Mouse (Mus musculus): ENCODE data around the gene Nek4. TPM values are rescaled to one million over a fixed set of nuclear protein-coding genes. Genes with fewer than 3 reads are reported as not detected.

Nek4 gene
- total RNA-seq, 1 experiment = 16.8 TPM

GRCm38 (mm10) chr14:31018860-31019291, 67.7 kb downstream of the Nek4 start, which contains the start of the genes Pbrm1 and Gnl3:
Pbrm1 (plus strand) TSS chr14:31019138.
Gnl3 (minus strand) TSS chr14:31019152.
- Histone ChIP-seq H3K9ac (ENCODE audit: insufficient read depth, low read depth, low read length, poor library complexity, severe bottlenecking) (peak within 1 kb of the TSS; percentile 99), H3K9me3 (ENCODE audit: control insufficient read depth, insufficient read depth, low read depth, low read length) (no peaks in the 10 kb centered on the region), H3K4me3 (ENCODE audit: insufficient read depth in 1 of 2, low read depth in 1 of 2, low read length in 2 of 2, poor library complexity in 1 of 2, severe bottlenecking in 1 of 2) (peak within 1 kb of the TSS; percentile 92 to 96), H3K36me3 (ENCODE audit: control insufficient read depth, insufficient read depth, low read length, poor library complexity, severe bottlenecking) (peaks cover 38% of the 10 kb centered on the region), H3K4me1 (ENCODE audit: control insufficient read depth in 2 of 2, insufficient read depth in 2 of 2, low read length in 2 of 2, poor library complexity in 1 of 2) (peaks cover 4% of the 10 kb centered on the region in 2 experiments), H3K27ac (ENCODE audit: insufficient read depth, low read depth, low read length, poor library complexity, severe bottlenecking) (peak within 1 kb of the TSS; percentile 87)
- in situ Hi-C loops (cut with MboI; ENCODE audit: low sequenced_read_pairs in 2 of 2, unreplicated experiment in 2 of 2) = no loop called here
- TF ChIP-seq ZNF384 (IDR thresholded peaks at IDR 0.05; ENCODE audit: low read depth, low read length) = no peak
- TF ChIP-seq HCFC1 (IDR thresholded peaks at IDR 0.05; ENCODE audit: borderline replicate concordance, insufficient read depth, low read length) = peak; percentile 64; the same call in 1 of the 2 replicates
- DNase-seq (ENCODE audit: low read depth, low spot score) = peak; percentile 89

- Histone ChIP-seq H3K9me3 (ENCODE audit: control insufficient read depth, insufficient read depth, low read depth, low read length) (no peaks in the 10 kb centered on the region), H3K9ac (ENCODE audit: insufficient read depth, low read depth, low read length, poor library complexity, severe bottlenecking) (peak overlapping the region; percentile 88), H3K36me3 (ENCODE audit: control insufficient read depth, insufficient read depth, low read length, poor library complexity, severe bottlenecking) (peaks cover 32% of the 10 kb centered on the region), H3K27ac (ENCODE audit: insufficient read depth, low read depth, low read length, poor library complexity, severe bottlenecking) (peak overlapping the region; percentile 82), H3K4me1 (ENCODE audit: control insufficient read depth in 2 of 2, insufficient read depth in 2 of 2, low read length in 2 of 2, poor library complexity in 1 of 2) (peaks cover 4% of the 10 kb centered on the region in 2 experiments), H3K4me3 (ENCODE audit: insufficient read depth in 1 of 2, low read depth in 1 of 2, low read length in 2 of 2, poor library complexity in 1 of 2, severe bottlenecking in 1 of 2) (peak overlapping the region; percentile 90 to 92)
- peak; percentile 41 for DNase-seq (ENCODE audit: low read depth, low spot score)
- TF ChIP-seq ZNF384 (IDR thresholded peaks at IDR 0.05; ENCODE audit: low read depth, low read length) = peak; percentile 95
- TF ChIP-seq HCFC1 (IDR thresholded peaks at IDR 0.05; ENCODE audit: borderline replicate concordance, insufficient read depth, low read length) = peak; percentile 44; the same call in 1 of the 2 replicates
- no peak for TF ChIP-seq MAFK (IDR thresholded peaks at IDR 0.05; ENCODE audit: insufficient read depth, low read depth, low read length)
- TF ChIP-seq ZC3H11A (IDR thresholded peaks at IDR 0.05; ENCODE audit: borderline replicate concordance, low read depth, low read length) = no peak
- no peak for TF ChIP-seq CHD2 (IDR thresholded peaks at IDR 0.05; ENCODE audit: low read depth, low read length)
- in situ Hi-C loops (cut with MboI; ENCODE audit: low sequenced_read_pairs in 2 of 2, unreplicated experiment in 2 of 2) = no loop called here
These were observed 68.4 kb downstream of the Nek4 start for GRCm38 (mm10) chr14:31019331-31020205.

GRCm38 (mm10) chr14:31022579-31022978, 71.4 kb downstream of the Nek4 start:
- H3K9ac ChIP-seq (ENCODE audit: insufficient read depth, low read depth, low read length, poor library complexity, severe bottlenecking) = no peak overlapping the region; the same call in 1 of the 2 replicates
- no peaks in the 10 kb centered on the region for H3K9me3 ChIP-seq (ENCODE audit: control insufficient read depth, insufficient read depth, low read depth, low read length)
- H3K4me3 ChIP-seq (ENCODE audit: insufficient read depth in 1 of 2, low read depth in 1 of 2, low read length in 2 of 2, poor library complexity in 1 of 2, severe bottlenecking in 1 of 2) = no peak overlapping the region
- peaks cover 1 to 2% of the 10 kb centered on the region in 2 experiments; a peak in 2 of 4 replicates for H3K4me1 ChIP-seq (ENCODE audit: control insufficient read depth in 2 of 2, insufficient read depth in 2 of 2, low read length in 2 of 2, poor library complexity in 1 of 2)
- no peak for DNase-seq (ENCODE audit: low read depth, low spot score)
- no peak overlapping the region for H3K27ac ChIP-seq (ENCODE audit: insufficient read depth, low read depth, low read length, poor library complexity, severe bottlenecking)
- H3K36me3 ChIP-seq (ENCODE audit: control insufficient read depth, insufficient read depth, low read length, poor library complexity, severe bottlenecking) = peaks cover 9% of the 10 kb centered on the region
- no peak for TF ChIP-seq HCFC1 (IDR thresholded peaks at IDR 0.05; ENCODE audit: borderline replicate concordance, insufficient read depth, low read length)
- TF ChIP-seq MAFK (IDR thresholded peaks at IDR 0.05; ENCODE audit: insufficient read depth, low read depth, low read length) = no peak
- TF ChIP-seq ZNF384 (IDR thresholded peaks at IDR 0.05; ENCODE audit: low read depth, low read length) = no peak
- TF ChIP-seq CHD2 (IDR thresholded peaks at IDR 0.05; ENCODE audit: low read depth, low read length) = no peak
- TF ChIP-seq ZC3H11A (IDR thresholded peaks at IDR 0.05; ENCODE audit: borderline replicate concordance, low read depth, low read length) = no peak
- in situ Hi-C loops (cut with MboI; ENCODE audit: low sequenced_read_pairs in 2 of 2, unreplicated experiment in 2 of 2) = no loop called here

- H3K4me3 ChIP-seq (ENCODE audit: insufficient read depth in 1 of 2, low read depth in 1 of 2, low read length in 2 of 2, poor library complexity in 1 of 2, severe bottlenecking in 1 of 2) = no peak overlapping the region
- in situ Hi-C loops (cut with MboI; ENCODE audit: low sequenced_read_pairs in 2 of 2, unreplicated experiment in 2 of 2) = no loop called here
- DNase-seq (ENCODE audit: low read depth, low spot score) = no peak
- no peaks in the 10 kb centered on the region; a peak in 1 of 4 replicates for H3K4me1 ChIP-seq (ENCODE audit: control insufficient read depth in 2 of 2, insufficient read depth in 2 of 2, low read length in 2 of 2, poor library complexity in 1 of 2)
- peaks cover 9% of the 10 kb centered on the region for H3K36me3 ChIP-seq (ENCODE audit: control insufficient read depth, insufficient read depth, low read length, poor library complexity, severe bottlenecking)
- H3K9me3 ChIP-seq (ENCODE audit: control insufficient read depth, insufficient read depth, low read depth, low read length) = no peaks in the 10 kb centered on the region
- H3K9ac ChIP-seq (ENCODE audit: insufficient read depth, low read depth, low read length, poor library complexity, severe bottlenecking) = no peak overlapping the region
- TF ChIP-seq MAFK (IDR thresholded peaks at IDR 0.05; ENCODE audit: insufficient read depth, low read depth, low read length) (no peak), CHD2 (IDR thresholded peaks at IDR 0.05; ENCODE audit: low read depth, low read length) (no peak), ZNF384 (IDR thresholded peaks at IDR 0.05; ENCODE audit: low read depth, low read length) (no peak), ZC3H11A (IDR thresholded peaks at IDR 0.05; ENCODE audit: borderline replicate concordance, low read depth, low read length) (no peak), HCFC1 (IDR thresholded peaks at IDR 0.05; ENCODE audit: borderline replicate concordance, insufficient read depth, low read length) (no peak)
- no peak overlapping the region for H3K27ac ChIP-seq (ENCODE audit: insufficient read depth, low read depth, low read length, poor library complexity, severe bottlenecking)
These were observed 74.6 kb downstream of the Nek4 start for GRCm38 (mm10) chr14:31025785-31026184.

Other genes with a start within 250 kb of the Nek4 start
- 5.6 and 7.0 TPM in 2 replicates for gene Sfmbt1, start 236.5 kb upstream of the Nek4 start, total RNA-seq (2012; rRNA removed)
- gene Tmem110, start 125.8 kb upstream of the Nek4 start, total RNA-seq (2012; rRNA removed) = 21.8 and 33.2 TPM in 2 replicates
- gene Mustn1, start 72.2 kb upstream of the Nek4 start, total RNA-seq (2012; rRNA removed) = 0.58 and 0.74 TPM in 2 replicates
- 0.18 TPM in 1 of 2 replicates, not detected in the other for gene Itih4, start 64.9 kb upstream of the Nek4 start, total RNA-seq (2012; rRNA removed)
- 0.16 and 0.40 TPM in 2 replicates for gene Itih3, start 27.6 kb upstream of the Nek4 start, total RNA-seq (2012; rRNA removed)
- gene Itih1, start 8.1 kb upstream of the Nek4 start, total RNA-seq (2012; rRNA removed) = 0.04 TPM in 1 of 2 replicates, not detected in the other
- 22.4 and 25.4 TPM in 2 replicates for gene Glt8d1, start 50.0 kb downstream of the Nek4 start, total RNA-seq (2012; rRNA removed)
- gene Spcs1, start 50.3 kb downstream of the Nek4 start, total RNA-seq (2012; rRNA removed) = 161 and 182 TPM in 2 replicates
- gene Pbrm1, start 67.8 kb downstream of the Nek4 start, total RNA-seq (2012; rRNA removed) = 57.2 and 58.9 TPM in 2 replicates
- 377 and 427 TPM in 2 replicates for gene Gnl3, start 67.8 kb downstream of the Nek4 start, total RNA-seq (2012; rRNA removed)
- gene Smim4, start 177.6 kb downstream of the Nek4 start, total RNA-seq (2012; rRNA removed) = 43.3 and 45.3 TPM in 2 replicates
- gene Nt5dc2, start 179.7 kb downstream of the Nek4 start, total RNA-seq (2012; rRNA removed) = 151 and 155 TPM in 2 replicates
- 1.3 and 2.0 TPM in 2 replicates for gene Stab1, start 217.3 kb downstream of the Nek4 start, total RNA-seq (2012; rRNA removed)